Mouse (Mus musculus): ENCODE data around the gene Exosc8. TPM values are rescaled to one million over a fixed set of nuclear protein-coding genes. Genes with fewer than 3 reads are reported as not detected.
"Not testable (repeated sequence)": the region's sequence is repeated elsewhere in the genome, so short reads cannot be mapped to it uniquely, and the experiment has no call there.

Gene Exosc8
- total RNA-seq, 1 experiment = 116 TPM

DNA sequence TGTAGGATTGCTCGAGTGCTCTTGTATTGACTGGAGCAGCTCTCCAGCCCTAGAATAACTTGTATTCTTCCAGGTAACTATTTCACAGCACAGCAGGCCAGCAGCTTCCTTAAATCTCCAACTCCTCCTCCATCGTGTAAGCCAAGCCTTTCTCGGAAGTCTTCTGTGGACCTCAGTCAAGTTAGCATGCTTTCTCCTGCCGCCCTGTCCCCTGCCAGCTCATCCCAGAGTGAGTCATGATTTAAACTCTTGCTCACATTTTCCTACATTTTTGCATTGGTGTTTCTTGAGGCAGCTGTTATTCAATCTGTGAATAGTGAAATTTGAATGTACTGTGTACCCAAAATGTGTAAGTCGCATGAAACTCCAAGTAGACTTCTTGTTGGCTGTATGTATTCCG lies 19.7 kb downstream of the Exosc8 start:
- TF ChIP-seq ZNF384 (IDR thresholded peaks at IDR 0.05; ENCODE audit: low read depth, low read length) (no peak), HCFC1 (IDR thresholded peaks at IDR 0.05; ENCODE audit: borderline replicate concordance, insufficient read depth, low read length) (no peak), CHD2 (IDR thresholded peaks at IDR 0.05; ENCODE audit: low read depth, low read length) (no peak), ZC3H11A (IDR thresholded peaks at IDR 0.05; ENCODE audit: borderline replicate concordance, low read depth, low read length) (no peak), MAFK (IDR thresholded peaks at IDR 0.05; ENCODE audit: insufficient read depth, low read depth, low read length) (no peak)
- DNase-seq (ENCODE audit: low read depth, low spot score) = no peak
- H3K9ac ChIP-seq (ENCODE audit: insufficient read depth, low read depth, low read length, poor library complexity, severe bottlenecking) = no peak overlapping the region
- H3K4me1 ChIP-seq (ENCODE audit: control insufficient read depth in 2 of 2, insufficient read depth in 2 of 2, low read length in 2 of 2, poor library complexity in 1 of 2) = no peaks in the 10 kb centered on the region
- peaks cover 35% of the 10 kb centered on the region for H3K36me3 ChIP-seq (ENCODE audit: control insufficient read depth, insufficient read depth, low read length, poor library complexity, severe bottlenecking)
- in situ Hi-C loops (cut with MboI; ENCODE audit: low sequenced_read_pairs in 2 of 2, unreplicated experiment in 2 of 2) = no loop called here
- H3K9me3 ChIP-seq (ENCODE audit: control insufficient read depth, insufficient read depth, low read depth, low read length) = no peaks in the 10 kb centered on the region
- H3K27ac ChIP-seq (ENCODE audit: insufficient read depth, low read depth, low read length, poor library complexity, severe bottlenecking) = no peak overlapping the region
- H3K4me3 ChIP-seq (ENCODE audit: insufficient read depth in 1 of 2, low read depth in 1 of 2, low read length in 2 of 2, poor library complexity in 1 of 2, severe bottlenecking in 1 of 2) = no peak overlapping the region

DNA sequence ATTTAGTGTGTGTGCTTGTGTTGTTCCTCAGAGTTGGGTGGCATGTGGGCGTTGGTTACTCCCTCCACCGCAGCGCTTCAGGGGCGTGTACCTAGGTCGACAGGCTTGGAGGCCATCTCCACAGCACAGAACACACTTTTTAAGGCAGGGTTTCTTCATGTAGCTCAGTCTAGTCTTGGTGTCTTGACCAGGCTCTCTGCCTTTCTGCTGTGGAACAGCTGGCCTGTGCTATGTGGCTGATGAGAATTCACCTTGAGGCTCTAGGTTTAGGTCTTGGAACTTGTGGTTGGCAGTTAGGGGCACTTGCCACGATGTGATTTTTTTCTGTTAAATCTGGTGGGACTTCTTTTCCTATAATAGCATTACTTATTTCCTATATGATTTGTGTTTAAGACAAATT lies 20.9 kb downstream of the Exosc8 start, which contains the start of gene Gm21958:
Gm21958 (minus strand) TSS at position 101 of the 400 bp plus-strand sequence.
- no peaks in the 10 kb centered on the region for H3K9me3 ChIP-seq (ENCODE audit: control insufficient read depth, insufficient read depth, low read depth, low read length)
- no peak within 1 kb of the TSS for H3K27ac ChIP-seq (ENCODE audit: insufficient read depth, low read depth, low read length, poor library complexity, severe bottlenecking)
- no peak for TF ChIP-seq ZC3H11A (IDR thresholded peaks at IDR 0.05; ENCODE audit: borderline replicate concordance, low read depth, low read length)
- TF ChIP-seq HCFC1 (IDR thresholded peaks at IDR 0.05; ENCODE audit: borderline replicate concordance, insufficient read depth, low read length) = no peak
- no peak for TF ChIP-seq CHD2 (IDR thresholded peaks at IDR 0.05; ENCODE audit: low read depth, low read length)
- no peak for TF ChIP-seq ZNF384 (IDR thresholded peaks at IDR 0.05; ENCODE audit: low read depth, low read length)
- no peak for TF ChIP-seq MAFK (IDR thresholded peaks at IDR 0.05; ENCODE audit: insufficient read depth, low read depth, low read length)
- no peak within 1 kb of the TSS for H3K4me3 ChIP-seq (ENCODE audit: insufficient read depth in 1 of 2, low read depth in 1 of 2, low read length in 2 of 2, poor library complexity in 1 of 2, severe bottlenecking in 1 of 2)
- in situ Hi-C loops (cut with MboI; ENCODE audit: low sequenced_read_pairs in 2 of 2, unreplicated experiment in 2 of 2) = no loop called here
- H3K4me1 ChIP-seq (ENCODE audit: control insufficient read depth in 2 of 2, insufficient read depth in 2 of 2, low read length in 2 of 2, poor library complexity in 1 of 2) = no peaks in the 10 kb centered on the region
- peaks cover 40% of the 10 kb centered on the region for H3K36me3 ChIP-seq (ENCODE audit: control insufficient read depth, insufficient read depth, low read length, poor library complexity, severe bottlenecking)
- no peak within 1 kb of the TSS for H3K9ac ChIP-seq (ENCODE audit: insufficient read depth, low read depth, low read length, poor library complexity, severe bottlenecking)
- DNase-seq (ENCODE audit: low read depth, low spot score) = no peak

DNA sequence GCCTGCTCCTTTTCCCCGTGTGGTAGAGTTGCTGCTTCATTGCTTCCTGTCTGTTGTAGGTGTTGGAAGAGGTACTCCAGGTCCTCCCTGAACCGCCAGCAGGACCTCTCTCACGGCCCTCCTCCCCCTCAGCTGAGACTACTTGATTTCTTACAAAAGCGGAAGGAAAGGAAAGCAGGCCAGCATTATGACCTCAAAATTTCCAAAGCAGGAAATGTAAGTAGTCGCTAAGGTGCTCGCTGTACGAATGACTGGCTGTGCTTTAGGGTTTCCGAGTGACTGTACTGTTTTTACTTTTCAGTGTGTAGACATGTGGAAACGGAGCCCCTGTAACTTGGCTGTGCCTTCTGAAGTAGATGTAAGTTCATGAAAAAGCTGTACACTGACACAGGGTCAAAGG lies 26.2 kb downstream of the Exosc8 start:
- Histone ChIP-seq H3K9ac (ENCODE audit: insufficient read depth, low read depth, low read length, poor library complexity, severe bottlenecking) (no peak overlapping the region), H3K27ac (ENCODE audit: insufficient read depth, low read depth, low read length, poor library complexity, severe bottlenecking) (no peak overlapping the region), H3K4me1 (ENCODE audit: control insufficient read depth in 2 of 2, insufficient read depth in 2 of 2, low read length in 2 of 2, poor library complexity in 1 of 2) (no peaks in the 10 kb centered on the region), H3K4me3 (ENCODE audit: insufficient read depth in 1 of 2, low read depth in 1 of 2, low read length in 2 of 2, poor library complexity in 1 of 2, severe bottlenecking in 1 of 2) (no peak overlapping the region), H3K36me3 (ENCODE audit: control insufficient read depth, insufficient read depth, low read length, poor library complexity, severe bottlenecking) (peaks cover 40% of the 10 kb centered on the region), H3K9me3 (ENCODE audit: control insufficient read depth, insufficient read depth, low read depth, low read length) (no peaks in the 10 kb centered on the region)
- in situ Hi-C loops (cut with MboI; ENCODE audit: low sequenced_read_pairs in 2 of 2, unreplicated experiment in 2 of 2) = no loop called here
- no peak for TF ChIP-seq MAFK (IDR thresholded peaks at IDR 0.05; ENCODE audit: insufficient read depth, low read depth, low read length)
- TF ChIP-seq ZC3H11A (IDR thresholded peaks at IDR 0.05; ENCODE audit: borderline replicate concordance, low read depth, low read length) = no peak
- TF ChIP-seq ZNF384 (IDR thresholded peaks at IDR 0.05; ENCODE audit: low read depth, low read length) = no peak
- no peak for TF ChIP-seq CHD2 (IDR thresholded peaks at IDR 0.05; ENCODE audit: low read depth, low read length)
- no peak for TF ChIP-seq HCFC1 (IDR thresholded peaks at IDR 0.05; ENCODE audit: borderline replicate concordance, insufficient read depth, low read length)
- DNase-seq (ENCODE audit: low read depth, low spot score) = no peak

DNA sequence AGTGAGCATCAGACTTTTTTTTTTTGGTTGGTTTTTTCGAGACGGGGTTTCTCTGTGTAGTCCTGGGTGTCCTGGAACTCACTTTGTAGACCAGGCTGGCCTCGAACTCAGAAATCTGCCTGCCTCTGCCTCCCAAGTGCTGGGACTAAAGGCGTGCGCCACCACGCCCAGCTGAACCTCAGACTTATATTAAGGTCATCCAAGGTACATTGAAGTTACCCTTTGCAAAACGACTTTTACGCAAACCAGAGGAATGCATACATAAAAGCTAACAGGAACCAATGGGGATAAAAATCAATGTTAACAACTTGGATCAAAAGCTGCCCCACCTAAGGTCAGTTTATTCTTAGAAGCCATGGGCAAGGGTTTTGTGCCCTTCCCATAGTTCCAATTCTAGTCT lies 31.1 kb downstream of the Exosc8 start:
- H3K36me3 ChIP-seq (ENCODE audit: control insufficient read depth, insufficient read depth, low read length, poor library complexity, severe bottlenecking) = peaks cover 33% of the 10 kb centered on the region
- H3K9ac ChIP-seq (ENCODE audit: insufficient read depth, low read depth, low read length, poor library complexity, severe bottlenecking); in situ Hi-C loops (cut with MboI; ENCODE audit: low sequenced_read_pairs in 2 of 2, unreplicated experiment in 2 of 2): not testable (repeated sequence)

DNA sequence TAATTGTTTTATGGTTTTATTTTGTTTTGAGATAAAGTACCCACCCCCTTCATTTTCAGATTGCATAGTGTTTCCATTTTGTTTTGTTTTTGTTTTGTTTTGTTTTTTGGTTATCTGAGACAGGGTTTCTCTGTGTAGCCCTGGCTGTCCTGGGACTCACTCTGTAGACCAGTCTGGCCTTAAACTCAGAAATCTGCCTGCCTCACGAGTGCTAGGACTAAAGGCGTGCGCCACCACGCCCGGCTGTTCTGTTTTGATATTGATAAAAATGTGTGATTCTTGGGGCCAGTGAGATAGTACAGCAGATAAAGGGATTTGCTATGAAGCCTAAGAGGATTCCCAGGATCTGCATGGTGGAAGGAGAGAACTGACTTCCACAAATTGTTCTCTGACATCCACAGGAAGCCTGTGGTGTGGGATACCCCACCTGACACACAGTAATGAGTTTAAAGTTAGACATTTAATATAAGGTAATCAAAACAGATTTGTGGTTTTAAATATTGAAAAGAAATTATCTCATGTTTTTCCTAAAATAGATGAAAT lies 35.4 kb downstream of the Exosc8 start:
- Histone ChIP-seq H3K36me3 (ENCODE audit: control insufficient read depth, insufficient read depth, low read length, poor library complexity, severe bottlenecking) (peaks cover 29% of the 10 kb centered on the region), H3K4me3 (ENCODE audit: insufficient read depth in 1 of 2, low read depth in 1 of 2, low read length in 2 of 2, poor library complexity in 1 of 2, severe bottlenecking in 1 of 2) (no peak overlapping the region), H3K9ac (ENCODE audit: insufficient read depth, low read depth, low read length, poor library complexity, severe bottlenecking) (no peak overlapping the region), H3K9me3 (ENCODE audit: control insufficient read depth, insufficient read depth, low read depth, low read length) (no peaks in the 10 kb centered on the region), H3K27ac (ENCODE audit: insufficient read depth, low read depth, low read length, poor library complexity, severe bottlenecking) (no peak overlapping the region), H3K4me1 (ENCODE audit: control insufficient read depth in 2 of 2, insufficient read depth in 2 of 2, low read length in 2 of 2, poor library complexity in 1 of 2) (no peaks in the 10 kb centered on the region; a peak in 1 of 4 replicates)
- TF ChIP-seq ZNF384 (IDR thresholded peaks at IDR 0.05; ENCODE audit: low read depth, low read length) = no peak
- no peak for TF ChIP-seq ZC3H11A (IDR thresholded peaks at IDR 0.05; ENCODE audit: borderline replicate concordance, low read depth, low read length)
- no peak for TF ChIP-seq CHD2 (IDR thresholded peaks at IDR 0.05; ENCODE audit: low read depth, low read length)
- in situ Hi-C loops (cut with MboI; ENCODE audit: low sequenced_read_pairs in 2 of 2, unreplicated experiment in 2 of 2) = no loop called here
- no peak for DNase-seq (ENCODE audit: low read depth, low spot score)

More for the DNA sequence above, 31.1 kb downstream of the Exosc8 start:
- not testable (repeated sequence) for H3K4me1 ChIP-seq (ENCODE audit: control insufficient read depth in 2 of 2, insufficient read depth in 2 of 2, low read length in 2 of 2, poor library complexity in 1 of 2); H3K4me3 ChIP-seq (ENCODE audit: insufficient read depth in 1 of 2, low read depth in 1 of 2, low read length in 2 of 2, poor library complexity in 1 of 2, severe bottlenecking in 1 of 2); DNase-seq (ENCODE audit: low read depth, low spot score); H3K9me3 ChIP-seq (ENCODE audit: control insufficient read depth, insufficient read depth, low read depth, low read length); H3K27ac ChIP-seq (ENCODE audit: insufficient read depth, low read depth, low read length, poor library complexity, severe bottlenecking)
